Mouse (Mus musculus) monocyte, adult 5-6 weeks (primary cell): ENCODE results near the gene Rgs7. TPM values are rescaled to one million over a fixed set of nuclear protein-coding genes. Genes with fewer than 3 reads are reported as not detected.

Source experiments
- ATAC-seq: fragments of 153-309, 156-312 bp; replicated peaks from 2 replicates; pipeline ENCODE4 v1.8.0; 2017; ENCODE audit warnings: mild to moderate bottlenecking; ENCODE audit not compliant: low TSS enrichment, insufficient number of reproducible peaks, severe bottlenecking, poor library complexity, low FRiP score
- total RNA-seq: library from RNA; stranded (forward); fragments of 200-1000, 200-491, 200-594 nt; gene quantifications from 3 replicates; pipeline ENCODE4 v1.2.3, GENCODE M21; 2017

Rgs7 gene
- total RNA-seq, result not detected in 3 replicates

DNA sequence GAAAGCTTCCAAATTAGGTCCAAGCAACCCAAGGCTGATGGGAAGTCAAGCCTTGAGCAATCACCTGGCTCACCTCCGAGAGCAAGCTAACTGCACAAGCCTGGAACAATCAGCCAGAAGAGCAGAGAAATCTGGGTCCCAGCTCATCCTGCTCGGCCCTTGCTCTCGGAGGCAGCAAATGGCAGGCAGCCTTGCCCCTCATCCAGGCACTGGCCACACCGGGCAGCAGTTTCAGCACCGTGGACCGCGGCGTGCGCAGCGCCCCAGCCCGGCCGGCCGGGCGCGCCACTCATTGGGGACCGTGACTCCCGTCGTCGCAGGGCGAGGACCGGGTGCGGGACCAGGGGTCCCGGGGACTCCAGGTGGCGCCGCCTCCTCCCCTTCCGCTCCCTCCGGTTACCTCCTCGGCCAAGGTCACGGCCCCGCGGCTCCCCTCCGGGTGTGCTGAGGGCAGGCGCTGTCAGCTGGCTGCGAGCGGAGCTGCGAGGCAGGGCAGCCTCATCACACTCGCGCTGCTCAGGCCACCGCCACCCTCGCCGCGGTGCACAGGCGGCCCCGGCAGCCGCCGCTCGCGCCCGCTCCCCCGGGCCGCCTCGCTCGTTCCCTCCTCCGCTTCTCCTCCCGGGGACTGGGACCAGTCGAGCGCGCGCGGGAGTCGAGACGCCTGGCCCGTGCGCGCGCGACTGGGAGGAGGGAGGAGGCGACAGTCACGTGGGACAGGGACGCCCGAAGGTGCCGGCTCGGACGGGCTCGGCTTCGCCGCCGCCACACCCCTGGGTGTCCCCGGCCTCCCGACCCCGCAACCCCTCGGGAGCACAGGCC lies at the start of gene Rgs7:
TSS of gene Rgs7 (minus strand) at position 640 of the 822 bp plus-strand sequence.
- no peak for ATAC-seq

DNA sequence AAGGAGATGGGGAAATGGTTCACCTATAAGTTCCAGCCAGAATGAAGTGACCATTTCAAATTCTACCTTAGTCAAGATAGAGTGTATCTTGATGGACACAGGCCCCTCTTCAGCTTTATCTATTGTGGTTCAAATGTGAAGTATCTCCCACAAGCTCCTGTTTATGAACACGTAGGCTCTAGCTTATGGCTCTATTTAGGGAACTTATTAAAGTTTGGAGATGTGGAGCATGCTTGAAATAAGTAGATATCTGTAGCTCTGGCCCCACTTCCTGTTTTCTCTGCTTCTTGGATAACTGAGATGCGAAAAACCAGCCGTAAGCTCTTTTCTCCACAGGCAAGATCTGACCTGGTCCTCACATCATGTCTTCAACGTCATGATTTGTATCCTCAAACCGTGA lies 48.4 kb upstream of the Rgs7 start:
- ATAC-seq, result no peak

- ATAC-seq, result no peak
These were observed 45.0 kb upstream of the Rgs7 start for GRCm38 (mm10) chr1:175537321-175537720.

GRCm38 (mm10) chr1:175529858-175530257 lies 37.6 kb upstream of the Rgs7 start:
- no peak for ATAC-seq

DNA sequence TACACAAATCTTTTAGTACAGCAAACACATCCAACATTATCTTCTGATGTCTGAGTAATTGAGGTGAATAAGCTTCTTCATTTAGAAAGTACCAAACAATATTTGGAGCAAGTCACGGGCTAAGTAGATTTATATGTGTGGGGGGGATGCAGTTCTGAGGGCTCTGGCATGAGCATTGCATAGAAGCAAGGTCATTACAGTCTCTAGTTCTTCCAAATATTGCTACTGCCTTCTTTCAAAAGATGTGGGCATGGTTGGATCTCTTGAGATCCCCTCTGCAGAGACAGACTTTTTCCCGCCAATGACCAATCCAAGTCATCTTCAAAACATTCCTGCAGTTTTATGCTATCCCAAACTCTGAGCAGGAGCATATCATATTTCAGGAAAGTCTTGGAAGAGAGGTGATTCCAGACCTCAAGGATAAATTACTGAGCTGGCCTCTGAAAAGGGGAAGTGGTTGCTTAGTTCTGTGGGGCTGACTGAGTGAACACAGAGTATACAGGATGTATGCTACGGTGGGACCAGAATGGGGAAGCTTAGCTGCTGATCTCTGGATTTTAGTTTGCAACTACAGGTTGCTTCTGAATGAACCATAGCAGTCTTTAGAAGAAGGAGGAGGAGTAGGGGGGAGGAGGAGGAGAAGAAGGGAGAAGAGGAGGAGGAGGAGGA lies 32.5 kb upstream of the Rgs7 start:
- no peak for ATAC-seq

- no peak for ATAC-seq
These were observed 31.3 kb upstream of the Rgs7 start for GRCm38 (mm10) chr1:175523572-175523971.

DNA sequence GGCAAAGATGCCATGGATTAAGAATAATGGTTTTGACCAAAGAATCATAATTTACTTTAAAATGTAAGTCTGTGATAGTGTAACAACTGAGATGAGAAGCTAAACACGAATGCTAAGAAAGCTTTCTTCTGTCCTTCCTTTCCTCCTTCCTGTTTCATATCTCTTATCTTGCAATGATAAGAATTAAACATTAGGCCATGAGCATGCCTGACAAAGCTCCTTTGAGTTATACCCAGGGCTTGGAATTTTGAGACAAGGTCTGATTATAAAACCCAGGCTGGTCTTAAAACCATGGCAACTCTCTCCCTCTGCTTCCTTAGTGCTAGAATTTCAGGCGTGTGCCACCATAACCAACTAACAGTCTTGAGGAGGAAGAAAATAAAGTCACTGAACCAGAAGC lies 22.2 kb upstream of the Rgs7 start:
- ATAC-seq, result no peak

DNA sequence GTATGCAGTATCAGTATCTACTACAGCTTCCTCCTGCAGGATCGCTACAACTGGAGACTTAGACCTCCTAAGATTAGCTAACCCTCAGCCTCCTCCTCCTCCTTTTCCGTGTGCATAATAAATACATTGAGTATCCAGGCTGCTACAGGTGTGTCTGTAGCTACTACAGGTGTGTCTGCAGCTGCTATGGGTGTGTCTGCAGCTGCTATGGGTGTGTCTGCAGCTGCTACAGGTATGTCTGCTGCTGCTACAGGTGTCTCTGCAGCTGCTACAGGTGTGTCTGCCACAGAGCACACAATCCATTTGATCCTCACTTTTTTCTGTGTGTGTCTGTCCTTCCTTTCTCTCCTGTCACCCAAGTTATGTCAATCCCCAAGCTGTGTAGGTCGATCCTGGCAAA lies 19.9 kb upstream of the Rgs7 start:
- no peak for ATAC-seq

DNA sequence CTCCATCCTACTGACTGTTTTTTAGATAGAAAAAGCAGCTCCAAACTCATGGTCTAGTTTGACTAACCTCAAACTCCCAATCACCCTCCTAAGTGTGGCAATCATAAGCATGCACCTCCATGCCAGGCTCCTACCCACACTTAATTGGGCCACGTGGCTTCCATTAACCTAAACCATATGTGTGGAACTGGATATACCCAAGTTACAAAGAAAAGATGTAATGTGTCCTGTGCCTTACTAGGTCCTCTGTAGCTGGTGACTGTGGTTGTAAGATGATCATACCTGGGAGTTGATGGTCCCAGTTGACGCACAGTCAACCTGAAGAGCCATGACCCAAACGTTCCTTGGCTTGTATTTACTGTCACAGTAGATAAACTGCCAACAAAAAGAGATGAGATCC lies 17.7 kb upstream of the Rgs7 start:
- no peak for ATAC-seq

DNA sequence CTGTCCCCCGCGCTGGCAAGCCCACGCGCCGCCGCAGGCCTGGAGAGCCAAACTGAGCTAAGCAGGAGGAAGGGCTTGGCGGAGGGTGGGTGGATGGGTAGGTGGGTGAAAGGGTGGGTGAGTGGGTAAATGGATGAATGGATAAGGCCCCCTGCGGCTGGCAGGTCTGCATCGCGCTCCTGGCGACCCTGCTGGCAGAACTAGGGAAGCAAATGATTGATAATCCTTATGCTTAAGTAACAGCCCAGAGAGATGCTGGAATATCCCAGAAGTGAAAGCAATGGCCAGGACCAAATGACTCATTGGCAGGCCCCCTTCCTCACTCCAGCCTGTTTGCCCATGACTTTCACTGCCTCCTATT lies 363 bp upstream of the Rgs7 start:
- ATAC-seq, result no peak

GRCm38 (mm10) chr1:175491511-175491860 lies 814 bp downstream of the Rgs7 start:
- no peak for ATAC-seq

- no peak for ATAC-seq
These were observed 7.2 kb downstream of the Rgs7 start for GRCm38 (mm10) chr1:175485109-175485508.

- ATAC-seq, result no peak
These were observed 19.2 kb downstream of the Rgs7 start for GRCm38 (mm10) chr1:175473060-175473459.

GRCm38 (mm10) chr1:175469087-175469788 lies 23.1 kb downstream of the Rgs7 start:
- no peak for ATAC-seq

DNA sequence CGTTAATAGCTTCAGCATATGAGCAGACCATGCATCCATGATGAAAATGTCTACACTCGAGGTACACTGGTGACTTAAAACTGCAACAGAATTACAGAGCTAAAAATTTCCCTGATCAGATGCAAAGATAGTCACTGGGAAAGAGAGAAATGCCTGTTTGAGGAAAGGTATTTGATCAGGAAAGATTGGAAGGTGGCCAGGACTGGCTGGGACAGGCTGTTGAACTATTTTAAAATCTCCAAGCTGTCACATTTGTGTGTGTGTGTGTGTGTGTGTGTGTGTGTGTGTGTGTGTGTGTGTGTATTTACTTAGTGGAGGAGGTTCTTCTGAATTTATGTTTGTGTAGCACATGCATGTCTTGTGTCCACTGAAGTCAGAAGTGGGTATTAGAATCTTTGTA lies 27.7 kb downstream of the Rgs7 start:
- no peak for ATAC-seq

DNA sequence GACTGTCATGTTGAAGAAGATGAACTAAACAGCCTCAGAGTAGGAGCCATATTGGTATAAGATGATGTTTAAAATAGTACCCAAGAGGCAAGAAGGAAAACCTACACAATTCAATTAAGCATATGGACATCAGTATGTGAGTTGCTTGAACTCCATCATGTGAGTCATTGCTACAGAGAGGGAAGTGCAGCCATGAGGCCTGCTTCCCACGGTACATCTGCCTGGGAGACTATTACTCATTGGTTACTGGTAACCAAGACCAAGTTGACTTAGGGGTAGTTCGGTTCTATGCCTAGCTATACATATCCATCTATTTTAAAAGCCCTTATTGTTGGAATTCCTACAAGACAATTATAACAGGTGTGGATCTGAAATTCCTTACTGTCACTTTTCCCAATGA lies 29.9 kb downstream of the Rgs7 start:
- ATAC-seq, result no peak

GRCm38 (mm10) chr1:175454041-175454636 lies 38.2 kb downstream of the Rgs7 start:
- ATAC-seq, result no peak

DNA sequence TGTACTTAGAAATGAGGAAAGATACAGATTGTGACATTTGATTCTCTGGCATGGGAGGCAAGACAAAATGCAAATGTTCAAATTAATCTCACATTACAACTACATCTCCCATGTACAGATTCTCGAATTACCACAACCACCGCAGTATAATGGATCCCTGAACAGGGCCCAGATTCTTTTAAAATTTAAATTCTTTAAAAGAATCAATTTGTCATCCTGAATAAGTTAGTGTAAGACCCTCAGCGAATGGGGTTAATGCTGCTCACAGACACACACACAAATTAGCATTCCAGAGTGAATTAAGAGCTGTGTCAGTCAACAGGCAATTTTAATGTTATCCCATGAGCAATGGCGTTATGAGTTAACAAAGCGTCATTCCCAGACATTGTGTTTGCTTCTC lies 44.3 kb downstream of the Rgs7 start:
- no peak for ATAC-seq

- ATAC-seq, result no peak
These were observed 49.4 kb downstream of the Rgs7 start for GRCm38 (mm10) chr1:175442939-175443338.
